Mouse (Mus musculus): ENCODE measurements at regions not wholly inside any gene's neighbourhood (a gene's known extent, or its start where the extent isn't known, plus 50 kb on each side); places are given as distances from the start of the nearest gene placed in this dataset.

DNA sequence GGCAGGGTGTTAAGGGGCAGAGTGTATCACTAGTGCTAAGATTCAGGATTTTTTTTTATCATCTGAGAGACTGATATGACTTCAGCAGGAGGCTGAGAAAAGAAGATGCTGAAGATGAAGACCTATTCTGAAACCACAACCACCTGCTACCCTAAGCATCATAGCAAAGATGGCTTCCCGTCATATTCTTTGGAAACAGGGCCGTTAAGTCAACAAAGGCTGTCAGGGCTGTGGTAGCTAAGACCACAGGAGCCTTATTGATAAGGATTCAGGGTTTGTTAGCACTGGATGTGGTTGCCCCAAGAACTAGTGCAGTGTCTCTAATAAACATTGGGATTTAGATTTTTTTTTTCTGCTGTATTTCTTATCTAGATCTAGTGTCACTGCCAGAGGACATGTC lies 56.7 kb upstream of the Rasgrp1 start:
- DNase-seq (ENCODE audit: low read depth, low spot score): no peak

- DNase-seq (ENCODE audit: low read depth, low spot score): no peak
Measured at GRCm38 (mm10) chr2:117403425-117404175, 60.8 kb upstream of the Rasgrp1 start.

DNA sequence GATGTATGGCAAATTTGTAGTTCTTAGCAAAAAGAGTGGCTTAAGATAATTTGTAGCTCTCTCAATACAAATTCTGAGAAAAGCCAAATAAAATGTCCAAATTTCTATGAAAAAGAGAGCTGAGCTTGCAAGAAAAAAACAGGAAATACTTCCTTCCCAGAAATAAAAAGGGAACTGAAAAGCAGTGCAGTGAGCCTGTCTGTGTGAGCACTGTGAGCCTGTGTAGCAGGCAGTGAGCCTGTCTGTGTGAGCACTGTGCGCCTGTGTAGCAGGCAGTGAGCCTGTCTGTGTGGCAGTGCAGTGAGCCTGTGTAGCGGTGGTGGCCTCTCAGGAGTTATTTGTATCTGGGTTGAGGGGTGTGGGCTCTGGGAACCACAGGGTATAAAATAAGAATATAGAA lies 62.7 kb upstream of the Rasgrp1 start:
- DNase-seq (ENCODE audit: low read depth, low spot score): no peak

DNA sequence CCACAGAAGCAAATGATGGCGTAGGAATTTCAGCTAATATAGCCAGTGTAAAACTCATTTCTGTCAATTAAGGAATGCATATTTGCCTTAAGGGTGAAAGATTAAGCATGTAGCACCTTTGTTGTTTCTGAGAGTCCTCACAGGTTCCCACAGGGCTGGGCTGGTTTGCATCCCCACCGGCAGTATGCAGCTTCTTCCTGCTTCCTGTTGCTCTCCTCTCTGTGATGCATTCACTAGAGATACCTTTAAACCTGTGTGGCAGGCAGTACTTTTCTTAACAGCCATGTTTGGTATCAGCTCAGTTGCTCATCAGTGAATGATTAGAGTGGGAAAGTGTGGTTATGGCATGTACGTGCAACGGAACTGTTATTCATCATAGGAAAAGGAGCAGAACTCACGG lies 65.4 kb upstream of the Rasgrp1 start:
- DNase-seq (ENCODE audit: low read depth, low spot score): no peak

GRCm38 (mm10) chr2:117412045-117412606 lies 69.3 kb upstream of the Rasgrp1 start:
- DNase-seq (ENCODE audit: low read depth, low spot score): no peak

DNA sequence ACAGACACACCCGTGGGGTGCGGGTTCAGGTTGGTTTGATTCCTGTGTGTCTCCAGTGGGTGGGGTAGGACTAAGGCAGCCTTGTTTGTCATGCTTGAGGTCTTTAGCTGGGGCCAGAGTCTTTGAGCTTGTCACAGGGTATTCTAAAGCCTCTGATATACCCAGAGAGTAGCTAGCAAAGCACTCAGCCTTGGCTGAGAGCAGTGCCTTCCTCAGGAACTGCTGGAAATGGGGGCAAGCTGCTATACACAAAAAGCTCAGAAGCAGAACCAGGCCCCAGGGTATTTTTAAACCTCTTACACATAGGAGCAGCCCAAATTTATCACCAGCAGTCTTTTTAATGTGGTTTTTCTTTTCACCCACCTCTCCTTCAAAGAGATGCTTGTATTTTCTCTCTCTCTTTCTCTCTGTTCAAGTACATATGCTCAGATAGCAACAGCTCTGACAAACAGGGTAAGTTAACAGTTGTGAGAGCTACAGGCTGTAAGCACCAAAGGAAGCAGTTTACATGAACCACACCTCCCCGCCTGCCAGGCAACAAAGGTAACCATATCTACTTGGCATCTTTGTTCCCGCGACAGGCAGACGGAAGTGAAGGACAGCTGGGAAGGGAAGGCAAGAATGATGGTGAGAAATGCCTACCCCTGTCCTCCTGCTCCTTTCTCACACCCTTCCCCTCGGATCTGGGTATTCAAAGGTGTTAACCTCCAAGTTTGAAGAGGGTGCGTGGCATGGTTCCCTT lies 74.6 kb upstream of the Rasgrp1 start:
- no peak for DNase-seq (ENCODE audit: low read depth, low spot score)

- DNase-seq (ENCODE audit: low read depth, low spot score): no peak
Measured at GRCm38 (mm10) chr2:117418121-117418615, 75.4 kb upstream of the Rasgrp1 start.

DNA sequence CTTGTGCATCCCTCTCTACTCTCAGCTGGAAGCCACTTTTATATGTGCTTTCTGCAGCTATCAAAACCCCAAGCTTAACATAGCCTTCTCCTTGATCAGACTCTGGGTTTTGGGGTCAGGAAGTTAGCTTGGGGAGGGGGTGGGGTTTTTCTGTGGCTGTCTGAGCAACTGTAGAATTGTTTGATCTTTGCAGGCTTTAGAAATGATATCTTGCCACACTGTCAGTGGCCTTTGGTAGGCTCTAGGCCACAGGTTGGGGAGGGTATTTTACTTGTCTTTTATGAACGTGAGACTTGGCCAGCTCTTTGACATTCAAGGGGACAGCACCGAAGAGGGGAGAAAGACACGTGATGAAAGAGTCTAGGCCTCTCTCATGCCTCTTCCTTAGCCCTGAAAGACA lies 75.9 kb upstream of the Rasgrp1 start:
- DNase-seq (ENCODE audit: low read depth, low spot score): no peak

- no peak for DNase-seq (ENCODE audit: low read depth, low spot score)
Measured at GRCm38 (mm10) chr2:117421376-117421775, 78.6 kb upstream of the Rasgrp1 start.

GRCm38 (mm10) chr2:117422756-117423155 lies 80.0 kb upstream of the Rasgrp1 start:
- no peak for DNase-seq (ENCODE audit: low read depth, low spot score)

GRCm38 (mm10) chr2:117429205-117429604 lies 86.4 kb upstream of the Rasgrp1 start:
- DNase-seq (ENCODE audit: low read depth, low spot score): no peak

DNA sequence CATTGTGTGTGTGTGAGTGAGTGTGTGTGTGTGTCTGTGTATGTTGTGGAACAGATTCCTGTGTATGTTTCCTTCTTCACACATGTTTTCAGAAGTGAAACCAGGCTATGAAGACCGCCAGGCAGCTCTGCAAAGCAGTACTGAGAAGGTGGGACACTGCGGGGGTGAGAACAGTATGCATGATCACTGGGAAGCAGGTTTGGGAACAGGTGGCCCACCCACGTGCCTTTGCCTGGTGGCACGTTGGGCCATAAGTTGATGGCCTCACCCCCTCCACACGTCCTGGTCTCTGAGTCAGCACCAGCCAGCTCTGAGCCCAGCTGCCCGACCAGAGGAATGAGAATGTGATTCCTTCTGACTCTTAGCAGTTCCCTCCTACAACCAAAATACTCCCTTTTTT lies 89.2 kb upstream of the Rasgrp1 start:
- DNase-seq (ENCODE audit: low read depth, low spot score): no peak

DNA sequence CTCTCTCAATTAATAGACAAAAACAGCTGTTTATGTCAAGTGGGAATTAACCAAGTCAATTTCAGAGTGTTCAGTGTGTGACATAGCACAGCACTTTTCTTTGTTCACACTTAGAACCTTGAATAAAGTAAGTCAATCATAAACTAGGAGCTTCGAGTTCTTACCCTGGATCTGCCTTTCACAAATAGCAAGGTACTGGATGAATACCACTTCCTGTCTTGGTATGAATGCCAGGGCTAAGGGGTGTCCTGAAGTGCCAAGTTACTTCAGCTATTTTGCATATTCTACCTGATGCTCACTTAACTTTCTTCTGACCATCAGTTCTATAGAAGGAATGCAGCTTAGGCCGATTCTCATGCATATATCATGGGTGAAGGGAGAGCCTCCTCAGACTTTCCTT lies 90.1 kb upstream of the Rasgrp1 start:
- DNase-seq (ENCODE audit: low read depth, low spot score): no peak

DNA sequence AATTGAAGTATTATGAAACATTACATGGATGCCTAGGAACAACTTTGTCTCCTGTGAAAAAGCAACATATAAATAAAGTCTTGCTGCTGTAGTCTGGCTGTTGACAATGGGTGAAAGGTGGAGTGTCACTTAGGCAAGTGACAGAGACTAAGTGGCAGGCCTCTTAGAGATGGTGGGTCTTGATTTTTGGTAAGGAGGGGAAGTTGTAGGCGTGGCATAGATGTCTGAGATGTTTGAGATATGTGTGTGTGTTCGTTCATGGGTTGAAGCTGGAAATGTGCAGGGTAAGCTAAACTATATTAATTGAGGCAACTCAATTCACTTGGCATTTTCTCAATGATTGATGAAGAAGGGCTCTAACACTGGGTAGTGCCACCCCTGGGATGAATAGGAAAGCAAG lies 90.7 kb upstream of the Rasgrp1 start:
- no peak for DNase-seq (ENCODE audit: low read depth, low spot score)

DNA sequence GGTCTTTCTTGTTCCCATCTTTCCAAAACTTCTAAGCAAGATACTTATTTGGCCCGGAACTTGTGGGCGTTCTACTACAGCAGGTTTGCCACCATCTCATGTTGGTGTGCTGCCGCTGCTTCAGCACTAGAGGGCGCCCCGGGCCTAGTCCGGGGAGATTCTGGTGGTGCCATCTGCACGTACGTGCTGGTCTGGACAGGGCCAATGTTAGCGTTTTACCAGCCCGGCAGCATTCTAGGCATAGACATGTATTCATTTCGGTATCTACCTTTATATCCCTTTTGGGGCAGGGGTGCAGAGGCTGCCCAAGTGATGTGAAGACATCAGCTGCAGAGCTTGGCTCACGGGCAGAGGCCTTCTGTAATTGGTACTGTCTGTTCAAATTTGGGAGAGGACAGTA lies 95.3 kb upstream of the Rasgrp1 start:
- no peak for DNase-seq (ENCODE audit: low read depth, low spot score)

GRCm38 (mm10) chr2:117438586-117439371 lies 96.0 kb upstream of the Rasgrp1 start:
- DNase-seq (ENCODE audit: low read depth, low spot score): peak; percentile 62

- DNase-seq (ENCODE audit: low read depth, low spot score): no peak
Measured at GRCm38 (mm10) chr2:117439372-117440183, 96.8 kb upstream of the Rasgrp1 start.

DNA sequence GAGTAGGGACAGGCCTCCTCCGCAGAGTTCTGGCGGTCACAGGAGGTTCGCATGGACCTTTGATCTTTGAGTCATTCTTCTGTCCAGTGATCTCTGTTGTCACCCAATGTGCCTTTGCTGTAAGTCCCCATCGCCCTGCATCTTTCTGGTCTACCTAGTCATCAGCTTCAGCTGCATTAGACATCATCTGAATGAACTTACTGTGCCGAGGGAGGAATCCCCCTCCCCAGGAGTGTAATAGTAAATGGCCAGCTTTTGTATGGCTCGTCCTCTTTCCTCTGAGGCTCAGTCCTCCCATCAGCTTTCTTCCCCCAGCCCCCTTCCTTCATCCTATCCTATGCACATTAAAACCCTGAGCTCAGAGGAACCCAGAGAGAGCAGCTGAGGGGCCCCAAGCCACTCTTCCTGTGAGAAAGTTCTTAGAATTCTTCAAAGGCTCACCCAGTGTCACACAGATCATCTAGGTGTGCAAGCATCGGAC lies 98.0 kb upstream of the Rasgrp1 start:
- no peak for DNase-seq (ENCODE audit: low read depth, low spot score)

GRCm38 (mm10) chr2:117442862-117443261 lies 100.1 kb upstream of the Rasgrp1 start:
- DNase-seq (ENCODE audit: low read depth, low spot score): no peak

GRCm38 (mm10) chr2:117444671-117445070 lies 101.9 kb upstream of the Rasgrp1 start:
- DNase-seq (ENCODE audit: low read depth, low spot score): no peak

- no peak for DNase-seq (ENCODE audit: low read depth, low spot score)
Measured at GRCm38 (mm10) chr2:117446876-117447275, 104.1 kb upstream of the Rasgrp1 start.
